Comparison of ENCODE assay signal across 9 mouse cellular contexts in genomic region chr9:60251765-60252164, GRCm38 (mm10).
DNase-seq lines count a peak whose midpoint lies in the region; TF ChIP-seq lines count a peak whose summit lies in the region.
"Had no signal": no experiment of that assay in that cellular context is flagged by ENCODE, and none has a peak within 500 bp of the region (broad histone marks: within the 10 kb centered on the region; RNA-seq: fewer than 3 reads in every experiment).

No protein-coding gene starts in this region.

- no peak for TF ChIP-seq POLR2A in kidney, adult 2 months (IDR thresholded peaks at IDR 0.05; ENCODE audit: low read depth, low read length)

- DNase-seq in embryo, embryonic 10 days (ENCODE audit: low spot score), result peak; percentile 76
- no peak for DNase-seq in embryo, embryonic 11 days
- DNase-seq in kidney, adult 2 months, result no peak
- no peak for DNase-seq in kidney, adult 8-10 months
- peak; percentile 34 for DNase-seq in right cerebral cortex, postnatal 14 days
- DNase-seq in right cerebral cortex, adult 18-20 months, result no peak
- peak; percentile 69 for DNase-seq in retina, embryonic 14.5 days (ENCODE audit: low spot score)
- no peak for DNase-seq in testis, postnatal 14 days (ENCODE audit: low spot score)
- DNase-seq: right cerebral cortex, postnatal 25 days had no signal

- 60% methylated on average over 3 of the region's 3 CpGs for WGBS in kidney, adult 2 months

- H3K36me3 ChIP-seq in kidney, adult 2 months (ENCODE audit: control insufficient read depth, insufficient read depth, low read length), result no peaks in the 10 kb centered on the region

- no peak overlapping the region for H3K4me3 ChIP-seq in kidney, adult 2 months (ENCODE audit: insufficient read depth, low read depth, low read length)

- no peaks in the 10 kb centered on the region for H3K27me3 ChIP-seq in kidney, adult 2 months (replicated peaks; ENCODE audit: control insufficient read depth, insufficient read depth, low read length)

- H3K4me1 ChIP-seq in kidney, adult 2 months (ENCODE audit: control insufficient read depth, insufficient read depth, low read length), result no peaks in the 10 kb centered on the region

- no peak overlapping the region for H3K27ac ChIP-seq in kidney, adult 2 months (ENCODE audit: insufficient read depth, low read depth, low read length)

- TF ChIP-seq CTCF in kidney, adult 2 months (conservative IDR thresholded peaks at IDR 0.05; ENCODE audit: insufficient read depth, insufficient read length, low read depth, low read length), result peak; percentile 76

Comparison
In these comparisons a context has a peak if more than half of its experiments do, and no peak if none do; other contexts are left out.
1. DNase-seq: peak in embryo, embryonic 10 days (single experiment), right cerebral cortex, postnatal 14 days (single experiment) and retina, embryonic 14.5 days (single experiment); none in embryo, embryonic 11 days (single experiment), kidney, adult 2 months (single experiment), kidney, adult 8-10 months (0 of 2), right cerebral cortex, adult 18-20 months (single experiment) and testis, postnatal 14 days (single experiment).